Mouse (Mus musculus) cerebellum, adult 2 months (tissue): ENCODE data around the gene Denr.

Experiments used
- CTCF ChIP-seq: fragments of 200-500 bp; IDR thresholded peaks from 2 replicates; pipeline ENCODE4 v1.5.1; 2011; ENCODE audit warnings: low read depth, mild to moderate bottlenecking, control low read depth, low read length, moderate library complexity, borderline replicate concordance; ENCODE audit not compliant: insufficient read depth
- POLR2A ChIP-seq: fragments of 200-500 bp; IDR thresholded peaks from 2 replicates; pipeline ENCODE4 v1.6.1; 2011; ENCODE audit warnings: low read length, control low read depth, borderline replicate concordance; ENCODE audit not compliant: insufficient read depth

DNA sequence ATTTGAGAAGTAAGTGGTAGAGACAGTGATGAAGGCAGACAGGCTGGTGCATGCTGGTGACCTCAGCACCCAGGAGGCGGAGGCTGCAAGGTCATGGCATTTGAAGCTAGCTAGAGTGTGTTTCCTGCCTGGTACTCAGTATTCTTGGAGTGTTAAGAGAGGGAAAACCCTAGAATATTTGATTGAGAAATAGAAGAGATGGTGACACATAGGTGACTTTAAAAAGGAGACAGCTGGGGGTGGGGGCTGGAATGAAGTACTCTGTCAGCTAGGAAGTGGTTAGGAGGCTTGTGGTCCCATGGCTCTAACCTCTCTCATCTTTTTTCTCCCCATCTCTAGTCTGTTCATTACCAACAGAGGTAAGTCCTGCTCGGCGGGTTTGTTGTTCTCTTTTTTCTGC lies 7.9 kb downstream of the Denr start:
- TF ChIP-seq CTCF (no peak), POLR2A (no peak)
